Mouse (Mus musculus) kidney, postnatal 0 days (tissue): Measurements from ENCODE around the gene Pnpla6. TPM values are rescaled to one million over a fixed set of nuclear protein-coding genes. Genes with fewer than 3 reads are reported as not detected.

ENCODE experiments used
- ATAC-seq: fragments of 200-750 bp; cut with Nextera tagmentation; replicated peaks from 2 replicates; pipeline ENCODE4 v1.8.0; 2017; ENCODE audit warnings: low read depth, moderate number of reproducible peaks, moderate TSS enrichment, moderate library complexity; ENCODE audit not compliant: low FRiP score
- DNase-seq: peaks from one replicate; pipeline ENCODE4 v3.0.0-alpha.2; 2016; ENCODE audit warnings: low spot score
- H3K27ac ChIP-seq: fragments of 300-500 bp; sonication (generic); 2 replicates; pipeline ENCODE4 v1.5.1; 2014; ENCODE audit warnings: mild to moderate bottlenecking
- H3K27me3 ChIP-seq: fragments of 300-500 bp; sonication (generic); 2 replicates; pipeline ENCODE4 v1.6.1; 2014; ENCODE audit warnings: low read length, mixed read lengths; ENCODE audit not compliant: insufficient read depth
- H3K36me3 ChIP-seq: fragments of 300-500 bp; sonication (generic); 2 replicates; pipeline ENCODE4 v1.6.1; 2014; ENCODE audit warnings: low read length, mixed read lengths; ENCODE audit not compliant: insufficient read depth
- H3K4me1 ChIP-seq: fragments of 300-500 bp; sonication (generic); replicated peaks from 2 replicates; pipeline ENCODE4 v1.6.1; 2014; ENCODE audit warnings: antibody characterized with exemption, low read length, mixed read lengths; ENCODE audit not compliant: insufficient read depth
- H3K4me2 ChIP-seq: fragments of 300-500 bp; sonication (generic); 2 replicates; pipeline ENCODE4 v1.6.1; 2014; ENCODE audit warnings: mild to moderate bottlenecking, low read length, moderate library complexity, mixed read lengths
- H3K4me3 ChIP-seq: fragments of 300-500 bp; sonication (generic); replicated peaks from 2 replicates; pipeline ENCODE4 v1.5.1; 2014; ENCODE audit warnings: low read depth, low read length
- H3K9ac ChIP-seq: fragments of 300-500 bp; sonication (generic); 2 replicates; pipeline ENCODE4 v1.6.1; 2014; ENCODE audit warnings: low read depth, low read length
- H3K9me3 ChIP-seq: fragments of 300-500 bp; sonication (generic); replicated peaks from 2 replicates; pipeline ENCODE4 v1.6.1; 2016; ENCODE audit warnings: low read length, inconsistent platforms, mixed read lengths
- CTCF ChIP-seq: IDR thresholded peaks from 2 replicates; pipeline ENCODE4 v1.5.1; 2016; ENCODE audit warnings: antibody characterized with exemption, low read depth, mild to moderate bottlenecking, moderate library complexity
- WGBS: fragments of 180-500 bp; shearing (Covaris S2); extraction: QIAGEN DNeasy Blood & Tissue Kit; methylation state at CpG from one replicate; pipeline ENCODE4 v1.1.7; 2014; 5-methylcytosine and 5-hydroxymethylcytosine counted together
- polyA plus RNA-seq: library from polyadenylated mRNA; unstranded; fragments of >200 nt; fragmentation: Nextera tagmentation; extraction: Ambion mirVana; gene quantifications from 2 replicates; pipeline ENCODE4 v1.2.1, GENCODE M21; 2015

Pnpla6 gene
- 24.3 and 26.4 TPM in 2 replicates for polyA plus RNA-seq

- DNase-seq (peak; percentile 90), ATAC-seq (peak; percentile 62)
- no peaks in the 10 kb centered on the region for H3K27me3 ChIP-seq
- peak within 1 kb of the TSS; percentile 57 for H3K9ac ChIP-seq
- peaks cover 4% of the 10 kb centered on the region; the same call in 1 of the 2 replicates for H3K36me3 ChIP-seq
- H3K27ac ChIP-seq = peak within 1 kb of the TSS; percentile 82
- H3K4me3 ChIP-seq = peak within 1 kb of the TSS; percentile 71
- 0 out of 2 replicates have a peak, but pooled peaks cover 5% of the 10 kb centered on the region for H3K4me1 ChIP-seq
- peak; percentile 11; the same call in 1 of the 2 replicates for TF ChIP-seq CTCF
- H3K9me3 ChIP-seq = no peaks in the 10 kb centered on the region
- peak within 1 kb of the TSS; percentile 93 for H3K4me2 ChIP-seq
- WGBS = under 1% methylated on average over 25 of the region's 25 CpGs
Measured at GRCm38 (mm10) chr8:3515260-3515671, at the start of gene Pnpla6. Gene Pnpla6, plus strand, starts transcription at chr8:3515384.

- Histone ChIP-seq H3K4me2 (peak within 1 kb of the TSS; percentile 59), H3K9ac (peak within 1 kb of the TSS; percentile 62), H3K27ac (peak within 1 kb of the TSS; percentile 70; the same call in 1 of the 2 replicates), H3K27me3 (no peaks in the 10 kb centered on the region), H3K4me3 (peak within 1 kb of the TSS; percentile 39), H3K4me1 (no peaks in the 10 kb centered on the region; the same call in 1 of the 2 replicates), H3K36me3 (no peaks in the 10 kb centered on the region), H3K9me3 (no peaks in the 10 kb centered on the region)
- 5% methylated on average over 32 of the region's 32 CpGs for WGBS
- ATAC-seq = peak; percentile 96
- TF ChIP-seq CTCF = no peak
- peak; percentile 97 for DNase-seq
Measured at GRCm38 (mm10) chr8:3467006-3467885, 47.9 kb upstream of the Pnpla6 start, which contains the start of gene Pex11g. Gene Pex11g, minus strand, starts transcription at chr8:3467680.

- peak overlapping the region; percentile 70; the same call in 1 of the 2 replicates for H3K27ac ChIP-seq
- WGBS = 51% methylated on average over 9 of the region's 9 CpGs
- H3K36me3 ChIP-seq = no peaks in the 10 kb centered on the region
- H3K27me3 ChIP-seq = no peaks in the 10 kb centered on the region
- DNase-seq (peak; percentile 6), ATAC-seq (no peak)
- H3K4me3 ChIP-seq = peak overlapping the region; percentile 39
- H3K4me1 ChIP-seq = no peaks in the 10 kb centered on the region; the same call in 1 of the 2 replicates
- no peak for TF ChIP-seq CTCF
- H3K9me3 ChIP-seq = no peaks in the 10 kb centered on the region
- H3K4me2 ChIP-seq = peak overlapping the region; percentile 59
- H3K9ac ChIP-seq = peak overlapping the region; percentile 62
Measured at GRCm38 (mm10) chr8:3467886-3468545, 47.2 kb upstream of the Pnpla6 start.

GRCm38 (mm10) chr8:3468838-3469237 lies 46.3 kb upstream of the Pnpla6 start:
- H3K4me2 ChIP-seq = no peak overlapping the region
- no peaks in the 10 kb centered on the region for H3K9me3 ChIP-seq
- H3K27me3 ChIP-seq = no peaks in the 10 kb centered on the region
- H3K9ac ChIP-seq = no peak overlapping the region
- H3K36me3 ChIP-seq = no peaks in the 10 kb centered on the region
- ATAC-seq = no peak
- DNase-seq = no peak
- no peak overlapping the region for H3K27ac ChIP-seq
- peak; percentile 22; the same call in 1 of the 2 replicates for TF ChIP-seq CTCF
- 97% methylated on average over 1 of the region's 1 CpGs for WGBS
- H3K4me3 ChIP-seq = no peak overlapping the region
- no peaks in the 10 kb centered on the region; the same call in 1 of the 2 replicates for H3K4me1 ChIP-seq

- H3K27me3 ChIP-seq = no peaks in the 10 kb centered on the region
- no peak within 1 kb of the TSS for H3K27ac ChIP-seq
- no peak within 1 kb of the TSS for H3K4me2 ChIP-seq
- no peaks in the 10 kb centered on the region for H3K9me3 ChIP-seq
- H3K9ac ChIP-seq = no peak within 1 kb of the TSS
- H3K4me1 ChIP-seq = no peaks in the 10 kb centered on the region; the same call in 1 of the 2 replicates
- ATAC-seq (no peak), DNase-seq (no peak)
- no peaks in the 10 kb centered on the region for H3K36me3 ChIP-seq
- H3K4me3 ChIP-seq = no peak within 1 kb of the TSS
- no peak for TF ChIP-seq CTCF
Measured at GRCm38 (mm10) chr8:3470562-3470961, 44.6 kb upstream of the Pnpla6 start, which contains the start of gene Tex45. Gene Tex45, plus strand, starts transcription at chr8:3470862.
